Mouse (Mus musculus): Measurements from ENCODE around the gene Pdlim7. TPM values are rescaled to one million over a fixed set of nuclear protein-coding genes. Genes with fewer than 3 reads are reported as not detected.
A peak's percentile ranks its signal among the peaks of the same experiment; 100 is the strongest.

Gene Pdlim7
- total RNA-seq (2017): 4.6 and 12.2 TPM in 2 replicates

DNA sequence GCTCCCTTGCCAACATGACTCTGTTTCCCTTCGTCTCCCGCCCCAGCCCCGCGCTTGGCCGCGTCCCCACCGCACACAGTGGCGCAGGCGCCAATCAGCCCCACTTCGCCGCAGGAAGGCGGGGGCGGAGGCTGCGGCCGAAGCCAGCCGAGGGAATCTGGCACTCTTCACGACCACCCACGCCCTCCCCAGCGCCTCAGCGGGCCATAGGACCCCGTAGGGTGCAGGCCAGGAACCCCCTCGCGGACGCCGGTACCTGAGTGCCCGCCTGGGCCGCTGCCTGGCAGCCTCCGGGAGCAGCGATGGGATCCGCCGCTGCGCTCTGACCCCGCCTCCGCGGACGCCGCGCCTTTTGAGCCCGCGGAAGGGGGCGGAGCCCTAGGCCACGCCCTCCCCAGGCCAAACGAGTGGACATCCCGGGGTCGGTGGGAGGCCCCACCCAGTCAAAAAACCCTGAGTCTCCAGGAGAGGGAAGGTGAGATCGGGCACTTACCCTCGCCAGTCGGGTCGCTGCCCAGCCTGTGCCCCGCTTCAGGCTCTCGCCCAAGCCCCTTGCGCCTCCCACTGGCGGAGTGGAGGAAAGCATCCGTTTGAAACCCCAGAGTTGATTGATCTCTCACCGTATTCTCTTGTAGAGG, at the start of gene Pdlim7:
Gene Pdlim7, minus strand, starts transcription at position 566 of the 638 bp plus-strand sequence.
- peak; percentile 57 for ATAC-seq (replicated peaks; ENCODE audit: low read depth, poor library complexity, severe bottlenecking)

DNA sequence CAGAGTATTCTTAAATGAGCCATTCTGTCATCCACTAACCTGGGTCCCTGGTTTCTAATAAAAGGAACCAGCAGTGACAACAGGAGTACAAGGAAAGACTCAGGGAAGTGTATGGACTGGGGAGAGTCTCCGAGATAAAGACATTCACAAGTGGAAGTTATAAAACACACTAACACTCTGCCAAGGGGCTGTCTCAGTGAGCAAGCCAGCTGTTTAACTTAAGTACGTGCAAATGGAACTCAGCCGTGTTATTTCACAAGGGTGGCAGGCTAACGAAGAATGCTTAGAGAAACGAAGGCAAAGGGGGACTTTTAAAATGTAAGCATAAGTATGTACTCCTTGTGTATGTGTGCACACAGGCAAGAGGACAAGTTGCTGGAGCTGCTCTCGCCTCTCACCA, 44.0 kb upstream of the Pdlim7 start:
- no peak for ATAC-seq (replicated peaks; ENCODE audit: low read depth, poor library complexity, severe bottlenecking)

DNA sequence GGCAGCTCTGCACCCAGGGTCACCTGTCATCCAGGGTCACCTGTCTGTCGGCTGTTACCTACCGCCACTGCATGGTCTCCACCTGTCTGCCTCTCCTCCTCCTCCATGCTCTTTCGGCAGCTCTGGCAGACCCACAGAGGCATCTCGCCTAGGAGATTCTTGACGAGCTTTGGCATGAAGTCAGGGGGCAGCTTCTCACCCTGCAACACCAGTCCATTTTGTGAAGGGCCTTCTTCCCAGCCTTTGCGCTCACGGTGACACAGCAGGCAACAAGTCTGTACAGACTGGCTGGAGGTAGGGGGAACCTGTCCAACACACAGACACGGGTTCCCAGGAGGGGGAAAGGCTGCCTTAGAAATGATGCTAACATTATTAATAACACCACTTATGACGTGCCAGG, 42.4 kb upstream of the Pdlim7 start:
- ATAC-seq (replicated peaks; ENCODE audit: low read depth, poor library complexity, severe bottlenecking): no peak

DNA sequence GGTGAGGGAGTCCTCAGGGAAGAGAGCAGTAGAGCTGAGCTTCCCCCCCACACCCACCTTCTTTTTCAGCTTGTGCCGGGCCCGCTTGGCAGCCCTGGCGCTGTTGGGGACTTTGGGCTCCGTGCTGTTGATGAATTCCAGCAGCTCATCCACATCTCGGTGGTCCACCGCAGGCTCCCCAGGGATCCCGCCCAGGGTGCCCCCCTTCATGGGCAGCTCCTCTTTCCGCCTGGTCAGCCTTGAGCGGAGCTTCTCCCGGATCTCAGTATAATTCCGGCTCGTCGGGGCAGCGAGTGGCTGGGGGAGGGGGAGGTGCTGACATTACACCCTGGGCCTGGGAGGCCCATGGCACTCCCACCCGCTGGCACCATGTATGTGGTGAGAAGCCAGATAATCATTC, 35.6 kb upstream of the Pdlim7 start:
- no peak for ATAC-seq (replicated peaks; ENCODE audit: low read depth, poor library complexity, severe bottlenecking)

DNA sequence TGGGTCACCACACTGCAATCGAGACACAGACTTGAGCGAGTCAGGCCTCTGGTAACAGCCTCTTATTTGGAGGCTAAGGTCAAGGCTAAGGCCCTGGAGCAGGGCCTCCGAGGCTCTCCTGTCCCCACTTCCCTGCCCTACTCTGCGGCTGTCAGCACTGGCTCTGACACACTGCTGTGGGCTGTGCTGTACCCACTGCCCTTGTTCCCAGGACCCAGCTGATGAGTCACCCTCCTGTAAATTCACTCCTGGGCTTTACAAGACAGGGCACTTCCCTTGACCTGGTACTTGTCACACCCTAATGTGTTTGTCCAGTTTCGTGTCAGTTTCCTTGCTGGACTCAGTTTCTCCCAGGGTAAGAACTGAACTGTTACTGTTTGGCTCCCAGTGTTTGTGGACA, 35.0 kb upstream of the Pdlim7 start:
- ATAC-seq (replicated peaks; ENCODE audit: low read depth, poor library complexity, severe bottlenecking): no peak

- ATAC-seq (replicated peaks; ENCODE audit: low read depth, poor library complexity, severe bottlenecking): no peak
Observed at GRCm38 (mm10) chr13:55547916-55548315, 34.4 kb upstream of the Pdlim7 start.

- ATAC-seq (replicated peaks; ENCODE audit: low read depth, poor library complexity, severe bottlenecking): no peak
Observed at GRCm38 (mm10) chr13:55544792-55545191, 31.3 kb upstream of the Pdlim7 start.

- no peak for ATAC-seq (replicated peaks; ENCODE audit: low read depth, poor library complexity, severe bottlenecking)
Observed at GRCm38 (mm10) chr13:55543447-55543846, 30.0 kb upstream of the Pdlim7 start.

GRCm38 (mm10) chr13:55542891-55543290, 29.4 kb upstream of the Pdlim7 start:
- no peak for ATAC-seq (replicated peaks; ENCODE audit: low read depth, poor library complexity, severe bottlenecking)

DNA sequence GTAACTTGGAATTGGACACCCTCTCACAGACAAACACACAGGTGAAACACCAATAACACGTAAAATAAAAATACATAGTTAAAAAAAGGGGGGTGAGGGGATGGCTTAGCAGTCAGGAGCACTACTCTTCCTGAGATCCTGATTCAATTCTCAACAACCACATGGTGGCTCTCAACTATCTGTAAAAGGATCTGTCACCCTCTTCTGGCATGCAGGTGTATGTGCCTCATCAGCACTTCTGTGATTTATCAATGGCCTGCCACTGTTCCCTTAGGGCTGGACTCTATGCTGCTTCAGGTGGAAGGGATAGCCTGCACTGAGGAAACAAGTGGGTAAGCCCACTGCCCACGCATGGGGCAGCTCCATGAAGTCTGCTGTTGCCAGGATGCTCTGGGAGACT, 27.5 kb upstream of the Pdlim7 start:
- no peak for ATAC-seq (replicated peaks; ENCODE audit: low read depth, poor library complexity, severe bottlenecking)

DNA sequence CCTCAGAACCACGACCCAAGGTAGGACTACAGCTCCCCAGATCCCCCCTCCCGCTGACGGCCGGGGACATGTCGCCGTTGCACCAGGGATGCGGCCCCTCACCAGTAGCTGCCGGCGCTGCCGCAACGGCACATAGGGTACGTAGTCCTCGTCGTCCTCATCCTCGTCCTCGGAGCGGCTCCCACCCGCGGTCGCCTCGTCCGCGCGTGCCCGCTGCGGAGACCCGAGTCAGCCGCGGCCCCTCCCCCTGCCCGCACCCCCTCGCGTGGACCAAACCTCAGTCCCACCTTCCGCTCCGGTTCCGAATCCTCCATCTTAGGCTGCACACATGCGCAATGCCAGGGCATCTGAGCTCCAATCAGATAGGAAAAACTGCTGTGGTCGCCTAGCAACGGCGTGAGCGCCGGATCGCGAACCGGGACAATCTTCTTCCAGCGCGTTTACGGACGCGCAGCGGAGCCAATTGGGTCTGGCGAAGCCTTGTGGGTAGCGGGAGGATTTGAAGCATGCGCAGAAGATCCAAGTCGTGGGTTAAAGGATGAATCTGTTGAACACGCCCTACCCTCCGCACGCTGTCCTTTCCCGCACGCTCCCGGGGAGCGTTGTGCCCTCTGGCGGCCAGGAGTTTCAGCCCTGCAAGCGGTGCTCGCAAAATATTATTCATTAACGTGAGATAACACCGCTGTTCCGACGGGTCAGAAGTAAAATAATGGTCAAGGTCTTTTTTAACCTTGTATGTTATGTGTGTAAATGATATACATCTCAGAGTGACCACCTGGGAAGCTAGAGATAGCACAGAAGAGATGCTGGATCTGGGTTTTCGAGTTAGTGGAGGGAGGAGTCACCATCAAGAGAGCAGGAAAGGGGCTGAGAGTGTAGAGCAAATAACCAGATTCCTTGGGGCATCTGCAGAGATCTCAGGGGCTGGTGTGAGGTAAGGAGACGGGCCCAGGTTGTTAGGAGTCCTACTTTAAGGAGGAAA, 23.0 kb upstream of the Pdlim7 start, which contains the start of gene Ddx41:
Gene Ddx41, minus strand, starts transcription at position 465 of the 982 bp plus-strand sequence.
- peak; percentile 96 for ATAC-seq (replicated peaks; ENCODE audit: low read depth, poor library complexity, severe bottlenecking)

GRCm38 (mm10) chr13:55535796-55536193, 22.3 kb upstream of the Pdlim7 start:
- ATAC-seq (replicated peaks; ENCODE audit: low read depth, poor library complexity, severe bottlenecking): no peak

GRCm38 (mm10) chr13:55535191-55535590, 21.7 kb upstream of the Pdlim7 start:
- ATAC-seq (replicated peaks; ENCODE audit: low read depth, poor library complexity, severe bottlenecking): no peak

- ATAC-seq (replicated peaks; ENCODE audit: low read depth, poor library complexity, severe bottlenecking): no peak
Observed at GRCm38 (mm10) chr13:55529198-55529915, 15.9 kb upstream of the Pdlim7 start, which contains the start of gene Dok3. Gene Dok3, minus strand, starts transcription at chr13:55529296.

- peak; percentile 67 for ATAC-seq (replicated peaks; ENCODE audit: low read depth, poor library complexity, severe bottlenecking)
Observed at GRCm38 (mm10) chr13:55527834-55528772, 14.6 kb upstream of the Pdlim7 start.

GRCm38 (mm10) chr13:55527212-55527611, 13.7 kb upstream of the Pdlim7 start:
- ATAC-seq (replicated peaks; ENCODE audit: low read depth, poor library complexity, severe bottlenecking): no peak

DNA sequence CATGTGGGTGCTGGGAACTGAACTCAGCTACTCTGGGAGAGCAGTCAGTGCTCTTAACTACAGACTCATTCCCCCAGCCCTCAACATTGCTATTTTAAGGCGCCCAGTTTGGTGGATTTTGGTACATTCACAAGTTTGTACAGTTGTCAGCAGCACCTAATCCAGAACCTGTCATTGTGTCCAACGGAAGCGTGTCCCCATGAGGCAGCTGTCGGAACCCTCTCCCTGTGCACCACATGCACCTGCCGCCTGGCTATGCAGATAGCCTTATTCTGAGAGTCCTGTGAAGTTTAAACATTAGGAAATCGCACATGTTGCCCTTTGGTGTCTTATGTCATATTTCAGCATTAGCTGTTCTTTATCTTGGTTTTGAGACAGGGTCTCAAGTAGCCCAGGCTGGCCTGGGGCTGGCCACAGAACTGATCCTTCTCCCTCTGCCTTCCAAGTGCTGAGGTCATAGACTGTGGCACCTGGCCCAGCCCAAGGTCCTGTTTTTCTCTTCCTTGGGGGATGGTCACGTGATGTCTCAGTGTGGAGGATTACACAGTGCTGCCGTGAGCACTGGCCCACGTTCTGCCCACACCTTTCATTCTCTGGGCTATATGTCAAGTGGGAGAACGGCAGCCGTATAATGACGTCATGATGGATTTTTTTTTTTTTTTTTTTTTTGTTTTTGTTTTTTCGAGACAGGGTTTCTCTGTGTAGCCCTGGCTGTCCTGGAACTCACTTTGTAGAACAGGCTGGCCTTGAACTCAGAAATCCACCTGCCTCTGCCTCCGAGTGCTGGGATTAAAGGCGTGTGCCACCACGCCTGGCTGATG, 12.5 kb upstream of the Pdlim7 start:
- peak; percentile 13 for ATAC-seq (replicated peaks; ENCODE audit: low read depth, poor library complexity, severe bottlenecking)

DNA sequence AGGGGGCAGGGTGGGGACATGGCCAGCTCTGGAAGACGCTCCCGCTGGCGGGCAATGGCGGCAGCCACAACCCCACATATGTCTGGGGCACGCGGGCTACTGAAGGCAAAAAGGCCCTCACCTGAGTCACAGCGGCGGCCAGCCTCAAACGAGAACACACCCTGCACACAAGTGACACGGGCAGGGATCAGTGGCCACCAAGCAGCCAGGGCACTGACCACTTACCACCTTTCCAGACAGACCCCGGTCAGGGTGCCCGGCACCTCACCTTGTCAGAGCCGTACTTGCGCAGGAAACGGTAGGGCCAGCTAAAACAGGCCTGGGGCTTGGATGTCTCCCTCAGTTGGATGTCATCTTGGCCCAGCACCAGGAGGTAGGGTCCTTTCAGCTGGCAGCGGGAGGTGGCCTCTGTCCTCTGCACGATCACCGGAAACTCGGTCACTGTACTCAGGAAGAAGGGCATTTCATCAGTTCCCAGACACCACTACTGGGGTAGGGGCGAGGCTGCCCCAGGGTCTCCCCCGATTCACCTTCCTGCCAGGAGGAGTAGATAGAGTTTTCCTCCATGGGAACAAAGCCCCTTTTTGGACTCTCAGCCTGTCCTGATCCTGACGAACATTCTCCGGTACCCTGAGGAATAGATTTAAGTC, 10.6 kb upstream of the Pdlim7 start:
- no peak for ATAC-seq (replicated peaks; ENCODE audit: low read depth, poor library complexity, severe bottlenecking)
